Mouse (Mus musculus): ENCODE measurements around the gene 2510009E07Rik. TPM values are rescaled to one million over a fixed set of nuclear protein-coding genes. Genes with fewer than 3 reads are reported as not detected.
"Not testable (repeated sequence)": the region's sequence is repeated elsewhere in the genome, so short reads cannot be mapped to it uniquely, and the experiment has no call there.

2510009E07Rik gene
- polyA plus RNA-seq, 1 experiment from 2014 or later = 15.8 TPM

DNA sequence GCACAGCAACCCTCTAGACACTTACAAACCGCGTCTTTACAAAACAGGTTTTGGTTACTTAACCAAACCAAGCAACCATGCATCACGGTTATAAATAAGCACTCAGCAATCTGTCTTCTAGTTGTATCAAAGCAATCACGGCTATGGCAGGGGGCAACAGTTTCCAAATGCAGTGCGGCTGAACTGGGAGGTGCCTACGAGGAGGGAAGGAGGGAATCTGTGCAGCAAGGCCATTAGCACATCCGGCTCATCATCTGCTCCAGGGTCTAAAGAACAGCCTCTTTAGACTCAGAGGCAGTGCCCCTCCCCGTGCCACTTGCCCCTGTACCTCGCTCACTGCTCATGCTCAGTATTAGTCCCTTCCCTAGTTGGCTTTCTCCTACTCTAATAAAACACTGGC, 2.5 kb upstream of the 2510009E07Rik start:
- DNase-seq (ENCODE audit: low spot score) = no peak
- Histone ChIP-seq H3K4me3 (ENCODE audit: low read depth, low read length) (no peak overlapping the region), H3K9ac (replicated peaks; ENCODE audit: low read length) (no peak overlapping the region), H3K4me1 (ENCODE audit: control insufficient read depth, insufficient read depth, low read length) (no peaks in the 10 kb centered on the region), H3K36me3 (replicated peaks; ENCODE audit: control insufficient read depth, insufficient read depth, low read depth, low read length) (no peaks in the 10 kb centered on the region), H3K27me3 (ENCODE audit: control insufficient read depth, insufficient read depth, low read length) (no peaks in the 10 kb centered on the region), H3K27ac (replicated peaks; ENCODE audit: low read depth, low read length) (no peak overlapping the region), H3K4me2 (ENCODE audit: low read depth, low read length) (no peak overlapping the region), H3K9me3 (replicated peaks; ENCODE audit: control insufficient read depth, low read length) (no peaks in the 10 kb centered on the region)
- no peak for ATAC-seq (replicated peaks; ENCODE audit: insufficient number of reproducible peaks, low FRiP score, low TSS enrichment, low read depth)
- WGBS = 68% methylated on average over 9 of the region's 9 CpGs

DNA sequence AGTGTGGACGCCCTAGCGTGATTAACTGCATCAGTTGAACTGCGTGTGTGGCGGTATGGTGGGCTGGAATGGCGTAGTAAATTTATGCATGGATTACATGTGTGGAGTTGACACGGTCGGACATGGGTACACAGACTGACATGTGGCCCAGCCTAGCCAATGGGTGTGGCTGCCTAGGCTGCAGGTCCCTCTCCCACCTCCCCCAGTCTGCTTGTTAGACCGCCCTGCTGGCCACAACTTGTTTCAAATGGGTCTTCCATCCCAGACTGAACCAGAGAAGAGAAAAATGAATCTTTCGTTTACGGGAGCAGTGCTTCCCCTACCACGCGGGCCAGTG, 745 bp upstream of the 2510009E07Rik start:
- peak overlapping the region; percentile 85; the same call in 1 of the 2 replicates for H3K9ac ChIP-seq (replicated peaks; ENCODE audit: low read length)
- peak; percentile 54 for DNase-seq (ENCODE audit: low spot score)

DNA sequence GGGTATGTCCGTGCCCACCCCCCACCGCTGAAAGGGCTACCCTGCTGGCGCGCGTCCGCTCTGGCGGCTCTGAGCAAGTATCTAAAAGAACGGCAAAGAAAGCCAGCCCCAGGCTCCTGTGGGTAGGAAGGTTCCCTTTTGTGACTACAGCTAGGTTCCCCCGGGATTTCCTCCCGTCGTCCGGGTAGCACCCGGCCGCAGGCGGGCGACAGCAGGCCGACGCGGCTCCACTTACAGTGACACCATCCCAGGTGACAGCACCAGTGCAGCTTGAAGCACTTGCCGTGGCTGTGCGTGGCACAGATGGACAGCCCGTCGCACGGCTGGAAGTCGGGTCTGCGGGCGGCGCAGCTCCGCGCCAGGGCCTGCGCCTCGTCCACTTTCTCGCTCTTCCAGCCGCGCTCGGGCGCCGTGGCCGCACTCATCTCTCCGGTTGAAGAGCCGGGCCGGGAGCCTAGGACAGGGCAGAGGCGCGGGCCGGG, 443 bp downstream of the 2510009E07Rik start:
- peak overlapping the region; percentile 83 for H3K4me3 ChIP-seq (ENCODE audit: low read depth, low read length)
- H3K4me2 ChIP-seq (ENCODE audit: low read depth, low read length) = peak overlapping the region; percentile 98
- H3K27me3 ChIP-seq (ENCODE audit: control insufficient read depth, insufficient read depth, low read length) = no peaks in the 10 kb centered on the region
- no peaks in the 10 kb centered on the region for H3K9me3 ChIP-seq (replicated peaks; ENCODE audit: control insufficient read depth, low read length)
- peak overlapping the region; percentile 70 for H3K27ac ChIP-seq (replicated peaks; ENCODE audit: low read depth, low read length)
- ATAC-seq (replicated peaks; ENCODE audit: insufficient number of reproducible peaks, low FRiP score, low TSS enrichment, low read depth) = peak; percentile 74
- no peaks in the 10 kb centered on the region for H3K4me1 ChIP-seq (ENCODE audit: control insufficient read depth, insufficient read depth, low read length)
- DNase-seq (ENCODE audit: low spot score) = peak; percentile 62
- H3K9ac ChIP-seq (replicated peaks; ENCODE audit: low read length) = peak overlapping the region; percentile 85
- WGBS = under 1% methylated on average over 45 of the region's 45 CpGs
- no peaks in the 10 kb centered on the region for H3K36me3 ChIP-seq (replicated peaks; ENCODE audit: control insufficient read depth, insufficient read depth, low read depth, low read length)

More for the DNA sequence above, 745 bp upstream of the 2510009E07Rik start:
- H3K36me3 ChIP-seq (replicated peaks; ENCODE audit: control insufficient read depth, insufficient read depth, low read depth, low read length) = no peaks in the 10 kb centered on the region
- no peaks in the 10 kb centered on the region for H3K27me3 ChIP-seq (ENCODE audit: control insufficient read depth, insufficient read depth, low read length)
- H3K4me1 ChIP-seq (ENCODE audit: control insufficient read depth, insufficient read depth, low read length) = no peaks in the 10 kb centered on the region
- ATAC-seq (replicated peaks; ENCODE audit: insufficient number of reproducible peaks, low FRiP score, low TSS enrichment, low read depth) = peak; percentile 76
- peak overlapping the region; percentile 98 for H3K4me2 ChIP-seq (ENCODE audit: low read depth, low read length)
- H3K4me3 ChIP-seq (ENCODE audit: low read depth, low read length) = peak overlapping the region; percentile 83
- 1% methylated on average over 12 of the region's 12 CpGs for WGBS
- H3K27ac ChIP-seq (replicated peaks; ENCODE audit: low read depth, low read length) = no peak overlapping the region
- H3K9me3 ChIP-seq (replicated peaks; ENCODE audit: control insufficient read depth, low read length) = no peaks in the 10 kb centered on the region

DNA sequence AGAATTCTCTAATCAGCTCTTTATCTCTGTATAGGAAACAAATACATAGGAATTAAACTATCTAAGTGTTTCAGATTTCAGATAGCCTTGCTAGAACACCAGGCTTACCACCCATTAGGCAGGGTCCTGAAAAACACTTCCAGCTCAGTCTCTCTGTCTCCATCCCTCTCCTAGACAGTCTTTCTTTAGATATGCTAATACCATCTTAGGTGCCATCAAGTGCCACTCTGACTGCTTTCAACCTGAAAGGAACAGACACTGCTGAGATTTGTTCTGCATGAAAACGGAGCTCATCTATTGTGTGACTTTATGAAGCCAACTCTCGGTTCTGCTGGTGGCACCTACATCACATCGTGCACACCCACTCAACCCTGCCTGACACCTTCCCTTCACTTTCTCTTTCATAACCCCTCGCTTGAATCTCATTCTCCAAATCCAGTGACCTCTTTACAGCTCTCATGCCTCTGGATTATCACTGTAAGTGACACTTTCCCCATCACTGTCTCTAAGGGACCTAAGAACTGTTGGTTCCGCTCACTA, 4.2 kb downstream of the 2510009E07Rik start:
- no peak overlapping the region for H3K4me3 ChIP-seq (ENCODE audit: low read depth, low read length)
- no peak overlapping the region for H3K9ac ChIP-seq (replicated peaks; ENCODE audit: low read length)
- no peaks in the 10 kb centered on the region for H3K4me1 ChIP-seq (ENCODE audit: control insufficient read depth, insufficient read depth, low read length)
- no peaks in the 10 kb centered on the region for H3K27me3 ChIP-seq (ENCODE audit: control insufficient read depth, insufficient read depth, low read length)
- no peak overlapping the region for H3K27ac ChIP-seq (replicated peaks; ENCODE audit: low read depth, low read length)
- 41% methylated on average over 5 of the region's 5 CpGs for WGBS
- DNase-seq (ENCODE audit: low spot score) (no peak), ATAC-seq (replicated peaks; ENCODE audit: insufficient number of reproducible peaks, low FRiP score, low TSS enrichment, low read depth) (no peak)
- H3K9me3 ChIP-seq (replicated peaks; ENCODE audit: control insufficient read depth, low read length) = no peaks in the 10 kb centered on the region
- H3K4me2 ChIP-seq (ENCODE audit: low read depth, low read length) = no peak overlapping the region
- H3K36me3 ChIP-seq (replicated peaks; ENCODE audit: control insufficient read depth, insufficient read depth, low read depth, low read length) = no peaks in the 10 kb centered on the region

DNA sequence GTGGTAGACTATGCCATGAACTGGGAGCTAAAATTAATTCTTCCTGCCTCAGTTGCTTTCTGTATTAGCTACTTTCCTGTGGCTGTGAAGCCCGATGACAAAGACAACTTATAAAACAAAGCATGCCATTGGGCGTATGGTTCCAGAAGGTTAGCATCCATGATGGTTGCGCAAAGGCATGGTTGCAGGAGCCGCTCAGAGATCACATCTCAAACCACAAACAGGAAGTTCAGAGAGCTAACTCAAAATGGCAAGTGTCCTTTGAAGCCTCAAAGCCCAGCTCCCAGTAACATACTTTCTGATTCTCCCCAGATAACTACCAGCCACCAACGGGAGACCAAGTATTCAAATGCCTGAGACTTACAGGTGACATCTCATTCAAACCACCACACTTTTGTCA, 5.3 kb downstream of the 2510009E07Rik start:
- ATAC-seq (replicated peaks; ENCODE audit: insufficient number of reproducible peaks, low FRiP score, low TSS enrichment, low read depth) = no peak
- no peaks in the 10 kb centered on the region for H3K27me3 ChIP-seq (ENCODE audit: control insufficient read depth, insufficient read depth, low read length)
- no peak for DNase-seq (ENCODE audit: low spot score)
- H3K4me1 ChIP-seq (ENCODE audit: control insufficient read depth, insufficient read depth, low read length) = no peaks in the 10 kb centered on the region
- H3K9me3 ChIP-seq (replicated peaks; ENCODE audit: control insufficient read depth, low read length) = no peaks in the 10 kb centered on the region
- H3K36me3 ChIP-seq (replicated peaks; ENCODE audit: control insufficient read depth, insufficient read depth, low read depth, low read length) = no peaks in the 10 kb centered on the region
- 83% methylated on average over 5 of the region's 5 CpGs for WGBS
- no peak overlapping the region for H3K9ac ChIP-seq (replicated peaks; ENCODE audit: low read length)
- no peak overlapping the region for H3K4me3 ChIP-seq (ENCODE audit: low read depth, low read length)
- no peak overlapping the region for H3K27ac ChIP-seq (replicated peaks; ENCODE audit: low read depth, low read length)
- no peak overlapping the region for H3K4me2 ChIP-seq (ENCODE audit: low read depth, low read length)

DNA sequence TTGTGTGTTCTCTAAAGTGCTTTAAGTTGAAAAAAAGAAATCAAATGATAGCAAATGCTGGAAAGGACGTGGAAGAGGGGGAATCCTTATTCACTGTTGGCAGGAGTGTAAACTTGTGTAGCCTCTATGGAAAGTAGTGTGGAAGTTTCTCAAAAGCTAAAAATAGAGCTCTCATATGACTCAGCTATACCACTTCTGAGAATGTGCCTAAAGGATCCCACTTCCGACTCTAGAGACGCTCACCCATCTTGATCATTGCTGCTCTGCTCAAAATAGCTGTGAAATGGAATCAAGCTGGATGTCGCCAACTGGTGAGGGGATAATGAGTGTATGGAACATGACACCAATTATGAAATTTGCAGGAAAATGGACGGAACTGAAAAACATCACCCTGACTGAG, 7.1 kb downstream of the 2510009E07Rik start:
- no peak overlapping the region for H3K9ac ChIP-seq (replicated peaks; ENCODE audit: low read length)
- no peak overlapping the region for H3K4me3 ChIP-seq (ENCODE audit: low read depth, low read length)
- DNase-seq (ENCODE audit: low spot score) = no peak
- no peak for ATAC-seq (replicated peaks; ENCODE audit: insufficient number of reproducible peaks, low FRiP score, low TSS enrichment, low read depth)
- H3K4me2 ChIP-seq (ENCODE audit: low read depth, low read length) = no peak overlapping the region
- no peaks in the 10 kb centered on the region for H3K4me1 ChIP-seq (ENCODE audit: control insufficient read depth, insufficient read depth, low read length)
- WGBS = 74% methylated on average over 5 of the region's 5 CpGs
- H3K9me3 ChIP-seq (replicated peaks; ENCODE audit: control insufficient read depth, low read length) = no peaks in the 10 kb centered on the region
- no peaks in the 10 kb centered on the region for H3K27me3 ChIP-seq (ENCODE audit: control insufficient read depth, insufficient read depth, low read length)
- H3K27ac ChIP-seq (replicated peaks; ENCODE audit: low read depth, low read length) = no peak overlapping the region
- no peaks in the 10 kb centered on the region for H3K36me3 ChIP-seq (replicated peaks; ENCODE audit: control insufficient read depth, insufficient read depth, low read depth, low read length)

- ATAC-seq (replicated peaks; ENCODE audit: insufficient number of reproducible peaks, low FRiP score, low TSS enrichment, low read depth) = no peak
- no peaks in the 10 kb centered on the region for H3K36me3 ChIP-seq (replicated peaks; ENCODE audit: control insufficient read depth, insufficient read depth, low read depth, low read length)
Measured at GRCm38 (mm10) chr16:21676791-21677190, 17.7 kb downstream of the 2510009E07Rik start.

DNA sequence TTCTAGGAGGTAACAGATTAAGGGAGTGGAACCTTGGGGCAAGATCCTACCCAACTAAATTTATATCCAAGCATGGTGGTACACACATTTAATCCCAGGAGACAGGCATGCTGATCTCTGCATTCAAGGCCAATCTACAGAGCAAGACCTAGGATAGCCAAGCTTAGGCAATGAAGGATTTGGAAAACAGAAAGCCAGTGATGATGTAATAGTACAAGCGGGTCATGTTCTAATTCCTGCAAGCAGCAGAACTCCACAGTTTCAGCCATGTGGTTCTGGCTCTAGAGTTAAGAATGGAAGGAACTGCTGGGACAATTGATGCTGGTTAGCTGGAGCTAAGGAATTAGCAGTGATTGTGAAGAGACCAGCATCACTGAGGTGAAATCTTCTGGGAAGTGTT, 20.8 kb downstream of the 2510009E07Rik start:
- H3K27me3 ChIP-seq (ENCODE audit: control insufficient read depth, insufficient read depth, low read length); H3K9ac ChIP-seq (replicated peaks; ENCODE audit: low read length); H3K4me3 ChIP-seq (ENCODE audit: low read depth, low read length); H3K4me2 ChIP-seq (ENCODE audit: low read depth, low read length); ATAC-seq (replicated peaks; ENCODE audit: insufficient number of reproducible peaks, low FRiP score, low TSS enrichment, low read depth); H3K27ac ChIP-seq (replicated peaks; ENCODE audit: low read depth, low read length); H3K9me3 ChIP-seq (replicated peaks; ENCODE audit: control insufficient read depth, low read length); H3K4me1 ChIP-seq (ENCODE audit: control insufficient read depth, insufficient read depth, low read length); H3K36me3 ChIP-seq (replicated peaks; ENCODE audit: control insufficient read depth, insufficient read depth, low read depth, low read length); DNase-seq (ENCODE audit: low spot score): not testable (repeated sequence)
- WGBS = 89% methylated on average over 1 of the region's 1 CpGs

More at GRCm38 (mm10) chr16:21676791-21677190, 17.7 kb downstream of the 2510009E07Rik start:
- no peaks in the 10 kb centered on the region for H3K27me3 ChIP-seq (ENCODE audit: control insufficient read depth, insufficient read depth, low read length)
- no peak for DNase-seq (ENCODE audit: low spot score)
- 93% methylated on average over 7 of the region's 7 CpGs for WGBS
- H3K4me2 ChIP-seq (ENCODE audit: low read depth, low read length) = no peak overlapping the region
- H3K9ac ChIP-seq (replicated peaks; ENCODE audit: low read length) = no peak overlapping the region
- no peak overlapping the region for H3K27ac ChIP-seq (replicated peaks; ENCODE audit: low read depth, low read length)
- no peaks in the 10 kb centered on the region for H3K9me3 ChIP-seq (replicated peaks; ENCODE audit: control insufficient read depth, low read length)
- no peak overlapping the region for H3K4me3 ChIP-seq (ENCODE audit: low read depth, low read length)
- H3K4me1 ChIP-seq (ENCODE audit: control insufficient read depth, insufficient read depth, low read length) = no peaks in the 10 kb centered on the region

Data from embryonic facial prominence, embryonic 11.5 days (tissue).